Mouse (Mus musculus): ENCODE data around the gene Gm3138. TPM values are rescaled to one million over a fixed set of nuclear protein-coding genes. Genes with fewer than 3 reads are reported as not detected.
"Not testable (repeated sequence)": the region's sequence is repeated elsewhere in the genome, so short reads cannot be mapped to it uniquely, and the experiment has no call there.

Gene Gm3138
- total RNA-seq (2014; rRNA removed): not detected in 2 replicates
- polyA plus RNA-seq (2012; rRNA removed): not detected in 2 replicates

GRCm38 (mm10) chr14:4249331-4249730 lies at the start of gene Gm3138:
Gm3138 (plus strand) TSS chr14:4249631.
- WGBS: no CpG with 5 or more reads among the region's 2 CpGs
- not testable (repeated sequence) for H3K4me1 ChIP-seq (ENCODE audit: control insufficient read depth, insufficient read depth, low read length); H3K27ac ChIP-seq (replicated peaks; ENCODE audit: insufficient read depth, low read depth, low read length); H3K36me3 ChIP-seq (ENCODE audit: control insufficient read depth, insufficient read depth, low read length); H3K4me3 ChIP-seq (ENCODE audit: insufficient read depth, low read depth, low read length); H3K79me2 ChIP-seq (ENCODE audit: control insufficient read depth, insufficient read depth, low read length); DNase-seq (ENCODE audit: extremely low read depth, low read depth, low spot score); H3K27me3 ChIP-seq (ENCODE audit: control insufficient read depth, insufficient read depth, low read length); H3K9ac ChIP-seq (ENCODE audit: low read depth, low read length)

DNA sequence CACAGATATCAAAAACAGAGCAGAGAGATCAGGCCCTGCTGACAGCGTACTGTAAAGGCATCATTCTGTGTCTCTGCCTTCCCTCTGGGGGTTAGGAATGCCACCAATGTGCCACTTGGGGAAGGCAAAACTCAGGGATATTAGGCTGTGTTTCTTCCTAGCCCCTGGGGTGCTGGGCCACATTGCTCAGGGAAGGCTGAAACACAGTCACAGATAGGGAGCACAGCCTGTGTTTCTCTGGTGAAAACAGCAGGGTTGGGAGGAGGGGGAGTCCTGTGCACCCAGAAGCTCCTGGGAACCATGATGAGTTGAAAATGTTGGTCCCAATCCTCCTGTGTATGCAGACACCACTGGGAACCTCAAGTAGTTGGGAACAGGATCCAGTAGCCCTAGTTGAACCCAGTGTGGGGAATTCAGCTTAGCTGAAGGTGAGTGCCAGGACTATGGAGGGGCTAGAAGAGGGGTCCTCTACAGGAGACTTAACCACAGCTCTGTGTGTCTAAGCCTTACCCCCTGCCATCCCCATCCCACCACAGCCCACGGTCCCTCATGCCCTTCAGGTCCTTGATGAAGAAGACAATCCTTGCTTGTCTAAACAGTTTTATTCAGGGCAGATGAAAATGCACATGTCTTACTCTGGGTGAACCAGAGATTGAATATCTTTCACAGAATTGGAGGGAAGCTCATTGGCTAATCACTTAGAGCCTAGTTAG lies 20.0 kb downstream of the Gm3138 start:
- DNase-seq (ENCODE audit: extremely low read depth, low read depth, low spot score); H3K4me1 ChIP-seq (ENCODE audit: control insufficient read depth, insufficient read depth, low read length); H3K4me3 ChIP-seq (ENCODE audit: insufficient read depth, low read depth, low read length); H3K36me3 ChIP-seq (ENCODE audit: control insufficient read depth, insufficient read depth, low read length); H3K27ac ChIP-seq (replicated peaks; ENCODE audit: insufficient read depth, low read depth, low read length); H3K9ac ChIP-seq (ENCODE audit: low read depth, low read length); H3K27me3 ChIP-seq (ENCODE audit: control insufficient read depth, insufficient read depth, low read length); H3K79me2 ChIP-seq (ENCODE audit: control insufficient read depth, insufficient read depth, low read length): not testable (repeated sequence)
- 78% methylated on average over 2 of the region's 2 CpGs for WGBS

DNA sequence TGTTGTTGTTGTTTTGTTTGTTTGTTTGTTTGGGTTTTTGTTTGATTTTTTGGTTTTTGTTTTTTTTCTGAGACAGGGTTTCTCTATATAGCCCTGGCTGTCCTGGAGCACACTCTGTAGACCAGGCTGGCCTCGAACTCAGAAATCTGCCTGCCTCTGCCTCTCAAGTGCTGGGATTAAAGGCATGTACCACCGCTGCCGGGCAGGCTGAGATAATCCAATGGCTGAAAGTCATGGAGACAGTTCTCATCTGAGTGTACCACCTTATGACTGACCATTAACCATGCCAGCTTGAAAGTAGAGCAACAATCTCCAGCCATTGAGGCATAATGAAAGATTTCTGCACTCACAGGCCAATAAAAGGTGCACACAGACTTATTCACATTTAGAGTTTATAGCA lies 30.4 kb downstream of the Gm3138 start:
- not testable (repeated sequence) for H3K4me1 ChIP-seq (ENCODE audit: control insufficient read depth, insufficient read depth, low read length); H3K27me3 ChIP-seq (ENCODE audit: control insufficient read depth, insufficient read depth, low read length); H3K27ac ChIP-seq (replicated peaks; ENCODE audit: insufficient read depth, low read depth, low read length); DNase-seq (ENCODE audit: extremely low read depth, low read depth, low spot score); H3K36me3 ChIP-seq (ENCODE audit: control insufficient read depth, insufficient read depth, low read length); H3K79me2 ChIP-seq (ENCODE audit: control insufficient read depth, insufficient read depth, low read length); H3K4me3 ChIP-seq (ENCODE audit: insufficient read depth, low read depth, low read length); H3K9ac ChIP-seq (ENCODE audit: low read depth, low read length)
- 73% methylated on average over 3 of the region's 3 CpGs for WGBS

Other genes starting within 250 kb of the Gm3138 start
- gene Gm5796, start 225.7 kb upstream of the Gm3138 start, total RNA-seq (2014; rRNA removed): not detected in 2 replicates
- not detected in 2 replicates for gene Gm5796, start 225.7 kb upstream of the Gm3138 start, polyA plus RNA-seq (2012; rRNA removed)
- gene Gm3115, start 165.5 kb upstream of the Gm3138 start, total RNA-seq (2014; rRNA removed): not detected in 2 replicates
- not detected in 2 replicates for gene Gm3115, start 165.5 kb upstream of the Gm3138 start, polyA plus RNA-seq (2012; rRNA removed)
- not detected in 2 replicates for gene Gm8108, start 139.1 kb upstream of the Gm3138 start, total RNA-seq (2014; rRNA removed)
- not detected in 2 replicates for gene Gm8108, start 139.1 kb upstream of the Gm3138 start, polyA plus RNA-seq (2012; rRNA removed)
- gene Gm3127, start 84.6 kb upstream of the Gm3138 start, total RNA-seq (2014; rRNA removed): not detected in 2 replicates
- gene Gm3127, start 84.6 kb upstream of the Gm3138 start, polyA plus RNA-seq (2012; rRNA removed): not detected in 2 replicates
- not detected in 2 replicates for gene Gm2974, start 67.1 kb upstream of the Gm3138 start, total RNA-seq (2014; rRNA removed)
- gene Gm2974, start 67.1 kb upstream of the Gm3138 start, polyA plus RNA-seq (2012; rRNA removed): not detected in 2 replicates
- gene Gm3149, start 67.7 kb downstream of the Gm3138 start, total RNA-seq (2014; rRNA removed): not detected in 2 replicates
- gene Gm3149, start 67.7 kb downstream of the Gm3138 start, polyA plus RNA-seq (2012; rRNA removed): not detected in 2 replicates
- gene 2610042L04Rik, start 85.1 kb downstream of the Gm3138 start, total RNA-seq (2014; rRNA removed): not detected in 2 replicates
- gene 2610042L04Rik, start 85.1 kb downstream of the Gm3138 start, polyA plus RNA-seq (2012; rRNA removed): not detected in 2 replicates
- gene Gm3159, start 147.9 kb downstream of the Gm3138 start, total RNA-seq (2014; rRNA removed): not detected in 2 replicates
- not detected in 2 replicates for gene Gm3159, start 147.9 kb downstream of the Gm3138 start, polyA plus RNA-seq (2012; rRNA removed)
- not detected in 2 replicates for gene Gm3164, start 165.8 kb downstream of the Gm3138 start, total RNA-seq (2014; rRNA removed)
- gene Gm3164, start 165.8 kb downstream of the Gm3138 start, polyA plus RNA-seq (2012; rRNA removed): not detected in 2 replicates
- not detected in 2 replicates for gene Gm3173, start 181.4 kb downstream of the Gm3138 start, total RNA-seq (2014; rRNA removed)
- not detected in 2 replicates for gene Gm3173, start 181.4 kb downstream of the Gm3138 start, polyA plus RNA-seq (2012; rRNA removed)
- not detected in 2 replicates for gene Gm3182, start 232.1 kb downstream of the Gm3138 start, total RNA-seq (2014; rRNA removed)
- gene Gm3182, start 232.1 kb downstream of the Gm3138 start, polyA plus RNA-seq (2012; rRNA removed): not detected in 2 replicates

Data from liver, adult 2 months (tissue).